ENCODE assay signal across 20 mouse cellular contexts in the genomic region with DNA sequence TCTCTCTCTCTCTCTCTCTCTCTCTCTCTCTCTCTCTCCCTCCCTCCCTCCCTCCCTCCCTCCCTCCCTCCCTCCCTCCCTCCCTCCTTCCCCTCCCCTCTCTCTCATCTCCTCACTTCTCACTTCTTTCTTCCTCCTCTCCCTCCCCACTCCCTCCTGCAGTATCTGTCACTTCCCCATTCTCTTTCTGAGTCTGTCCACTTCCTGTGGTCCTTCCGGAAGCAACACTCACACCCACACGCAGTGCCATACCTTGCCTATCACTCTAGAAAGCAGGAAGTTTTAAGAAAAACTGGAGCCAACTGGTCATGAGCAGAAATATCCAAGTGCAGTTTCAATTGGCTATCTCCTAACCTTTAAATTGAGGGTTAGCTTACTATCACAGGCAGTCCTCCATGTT. TPM values are rescaled to one million over a fixed set of nuclear protein-coding genes. Genes with fewer than 3 reads are reported as not detected.
DNase-seq lines count a peak whose midpoint lies in the region; ATAC-seq and TF ChIP-seq lines count a peak whose summit lies in the region.
"Had no signal": no experiment of that assay in that cellular context is flagged by ENCODE, and none has a peak within 500 bp of the region (broad histone marks: within the 10 kb centered on the region; RNA-seq: fewer than 3 reads in every experiment).

No protein-coding gene starts in this region.

- H3K4me1 ChIP-seq in lung, embryonic 16.5 days (replicated peaks; ENCODE audit: control insufficient read depth, insufficient read depth, low read length), result 0 out of 2 replicates have a peak, but pooled peaks cover 2% of the 10 kb centered on the region
- peaks cover 15% of the 10 kb centered on the region for H3K4me1 ChIP-seq in bone marrow macrophage, adult 2 months (ENCODE audit: control insufficient read depth, insufficient read depth, low read length)
- no peaks in the 10 kb centered on the region for H3K4me1 ChIP-seq in stomach, postnatal 0 days (replicated peaks; ENCODE audit: control insufficient read depth, insufficient read depth)
- H3K4me1 ChIP-seq: neural tube, embryonic 15.5 days had no signal

- H3K4me3 ChIP-seq in lung, embryonic 16.5 days (ENCODE audit: low read length), result no peak overlapping the region
- H3K4me3 ChIP-seq in bone marrow macrophage, adult 2 months (ENCODE audit: insufficient read depth, low read length), result no peak overlapping the region
- H3K4me3 ChIP-seq in stomach, postnatal 0 days (ENCODE audit: low read depth, low read length), result no peak overlapping the region
- H3K4me3 ChIP-seq: neural tube, embryonic 15.5 days had no signal

- no peak for TF ChIP-seq POLR2A in bone marrow macrophage, adult 2 months (IDR thresholded peaks at IDR 0.05; ENCODE audit: borderline replicate concordance, low read depth, low read length)

- TF ChIP-seq EP300 in stomach, postnatal 0 days (optimal IDR thresholded peaks at IDR 0.05), result no peak

- no peak overlapping the region for H3K4me2 ChIP-seq in lung, embryonic 16.5 days (ENCODE audit: low read depth, low read length)
- no peak overlapping the region for H3K4me2 ChIP-seq in stomach, postnatal 0 days (replicated peaks; ENCODE audit: low read depth)
- H3K4me2 ChIP-seq: neural tube, embryonic 15.5 days had no signal

- no peak for DNase-seq in lung, postnatal 10 days
- peak; percentile 28 for DNase-seq in lung, postnatal 25 days (ENCODE audit: low spot score)
- peak; percentile 38 for DNase-seq in stomach, postnatal 0 days (ENCODE audit: low spot score)
- no peak for DNase-seq in retina, postnatal 1 day
- DNase-seq in adrenal gland, postnatal 25 days, result no peak
- DNase-seq in urinary bladder, postnatal 36 days (ENCODE audit: low spot score in 2 of 2), result no peak
- DNase-seq: cerebellum, postnatal 25 days; forebrain, postnatal 0 days; heart, postnatal 14 days; right cerebral cortex, postnatal 25 days had no signal

- H3K9ac ChIP-seq in lung, embryonic 16.5 days (ENCODE audit: low read length), result no peak overlapping the region
- no peak overlapping the region for H3K9ac ChIP-seq in stomach, postnatal 0 days (ENCODE audit: low read length)
- H3K9ac ChIP-seq: forebrain, postnatal 0 days; liver, embryonic 14.5 days; neural tube, embryonic 15.5 days had no signal

- ATAC-seq in lung, embryonic 16.5 days (ENCODE audit: low read depth), result no peak
- ATAC-seq in stomach, postnatal 0 days (ENCODE audit: low FRiP score, low TSS enrichment), result peak; percentile 82
- ATAC-seq: forebrain, postnatal 0 days; inflammation-experienced regulatory T-cells, adult 6 months had no signal

- H3K27me3 ChIP-seq in lung, embryonic 16.5 days (ENCODE audit: control insufficient read depth, insufficient read depth, low read depth, low read length), result no peaks in the 10 kb centered on the region
- no peaks in the 10 kb centered on the region for H3K27me3 ChIP-seq in stomach, postnatal 0 days (ENCODE audit: control insufficient read depth, insufficient read depth, low read length)
- H3K27me3 ChIP-seq: neural tube, embryonic 15.5 days had no signal

- H3K27ac ChIP-seq in lung, embryonic 16.5 days (ENCODE audit: low read length), result peak overlapping the region; percentile 55; the same call in 1 of the 2 replicates
- peak overlapping the region; percentile 80 for H3K27ac ChIP-seq in bone marrow macrophage, adult 2 months (ENCODE audit: insufficient read depth, low read depth, low read length)
- 0 out of 2 replicates have a peak overlapping the region, but pooled peaks have one; percentile 20 for H3K27ac ChIP-seq in stomach, postnatal 0 days (replicated peaks)
- H3K27ac ChIP-seq: liver, embryonic 14.5 days; neural tube, embryonic 15.5 days had no signal

- H3K9me3 ChIP-seq in lung, embryonic 16.5 days (ENCODE audit: control insufficient read depth, low read length), result no peaks in the 10 kb centered on the region
- no peaks in the 10 kb centered on the region for H3K9me3 ChIP-seq in stomach, postnatal 0 days (ENCODE audit: control insufficient read depth, low read length)
- H3K9me3 ChIP-seq: neural tube, embryonic 15.5 days had no signal

- 13% methylated on average over 2 of the region's 2 CpGs for WGBS in lung, embryonic 16.5 days
- WGBS in stomach, postnatal 0 days, result 29% methylated on average over 2 of the region's 2 CpGs

- TF ChIP-seq CTCF in bone marrow macrophage, adult 2 months (IDR thresholded peaks at IDR 0.05; ENCODE audit: low read depth, low read length), result no peak
- no peak for TF ChIP-seq CTCF in stomach, postnatal 0 days (IDR thresholded peaks at IDR 0.05; ENCODE audit: low read depth)

- no peaks in the 10 kb centered on the region for H3K36me3 ChIP-seq in lung, embryonic 16.5 days (ENCODE audit: control insufficient read depth, insufficient read depth, low read length)
- no peaks in the 10 kb centered on the region for H3K36me3 ChIP-seq in stomach, postnatal 0 days (ENCODE audit: control insufficient read depth, insufficient read depth, low read length)
- H3K36me3 ChIP-seq: neural tube, embryonic 15.5 days had no signal

RNA-seq across cellular contexts. Expression of a gene that starts 16.0 kb away (rescaled TPM):
- 89.9 and 95.5 TPM in 2 replicates for polyA plus RNA-seq in lung, embryonic 16.5 days (2015; fragmentation: Nextera tagmentation; extraction: Ambion mirVana)
- polyA plus RNA-seq in bone marrow macrophage, adult 2 months (2012; ENCODE audit: insufficient read depth, insufficient read length, missing spikeins), result 140 and 151 TPM in 2 replicates
- 73.3 and 82.1 TPM in 2 replicates for polyA plus RNA-seq in stomach, postnatal 0 days (2015; fragmentation: Nextera tagmentation; extraction: Ambion mirVana)
- total RNA-seq in adrenal gland, postnatal 25 days (2021), result 108 and 118 TPM in 2 replicates

RNA-seq across cellular contexts. Expression of a gene that starts 23.8 kb away (rescaled TPM):
- not detected in 2 replicates for polyA plus RNA-seq in lung, embryonic 16.5 days (2015; fragmentation: Nextera tagmentation; extraction: Ambion mirVana)
- polyA plus RNA-seq in bone marrow macrophage, adult 2 months (2012; ENCODE audit: insufficient read depth, insufficient read length, missing spikeins), result not detected in 2 replicates
- polyA plus RNA-seq in stomach, postnatal 0 days (2015; fragmentation: Nextera tagmentation; extraction: Ambion mirVana), result not detected in 2 replicates
- not detected in 2 replicates for total RNA-seq in adrenal gland, postnatal 25 days (2021)
- total RNA-seq: ES-E14; forebrain, postnatal 0 days; gastrocnemius, postnatal 4 days; heart, postnatal 14 days; layer of hippocampus, postnatal 10 days; midbrain, postnatal 0 days had no signal
- polyA plus RNA-seq: embryonic facial prominence, embryonic 14.5 days; forebrain, postnatal 0 days; inflammation-experienced regulatory T-cells, adult 6 months; liver, embryonic 14.5 days; midbrain, postnatal 0 days; neural tube, embryonic 15.5 days had no signal

RNA-seq across cellular contexts. Expression of a gene that starts 31.4 kb away (rescaled TPM):
- not detected in 2 replicates for polyA plus RNA-seq in lung, embryonic 16.5 days (2015; fragmentation: Nextera tagmentation; extraction: Ambion mirVana)
- not detected in 2 replicates for polyA plus RNA-seq in bone marrow macrophage, adult 2 months (2012; ENCODE audit: insufficient read depth, insufficient read length, missing spikeins)
- polyA plus RNA-seq in stomach, postnatal 0 days (2015; fragmentation: Nextera tagmentation; extraction: Ambion mirVana), result not detected in 2 replicates
- not detected in 2 replicates for total RNA-seq in adrenal gland, postnatal 25 days (2021)
- total RNA-seq: ES-E14; forebrain, postnatal 0 days; gastrocnemius, postnatal 4 days; heart, postnatal 14 days; layer of hippocampus, postnatal 10 days; midbrain, postnatal 0 days had no signal
- polyA plus RNA-seq: embryonic facial prominence, embryonic 14.5 days; forebrain, postnatal 0 days; inflammation-experienced regulatory T-cells, adult 6 months; liver, embryonic 14.5 days; midbrain, postnatal 0 days; neural tube, embryonic 15.5 days had no signal

RNA-seq across cellular contexts. Expression of a gene that starts 41.0 kb away (rescaled TPM):
- polyA plus RNA-seq in lung, embryonic 16.5 days (2015; fragmentation: Nextera tagmentation; extraction: Ambion mirVana), result not detected in 2 replicates
- polyA plus RNA-seq in bone marrow macrophage, adult 2 months (2012; ENCODE audit: insufficient read depth, insufficient read length, missing spikeins), result not detected in 2 replicates
- not detected in 2 replicates for polyA plus RNA-seq in stomach, postnatal 0 days (2015; fragmentation: Nextera tagmentation; extraction: Ambion mirVana)
- total RNA-seq in adrenal gland, postnatal 25 days (2021), result not detected in 2 replicates
- total RNA-seq: ES-E14; forebrain, postnatal 0 days; gastrocnemius, postnatal 4 days; heart, postnatal 14 days; layer of hippocampus, postnatal 10 days; midbrain, postnatal 0 days had no signal
- polyA plus RNA-seq: embryonic facial prominence, embryonic 14.5 days; forebrain, postnatal 0 days; inflammation-experienced regulatory T-cells, adult 6 months; liver, embryonic 14.5 days; midbrain, postnatal 0 days; neural tube, embryonic 15.5 days had no signal

RNA-seq across cellular contexts. Expression of a gene that starts 56.8 kb away (rescaled TPM):
- polyA plus RNA-seq in lung, embryonic 16.5 days (2015; fragmentation: Nextera tagmentation; extraction: Ambion mirVana), result not detected in 2 replicates
- not detected in 2 replicates for polyA plus RNA-seq in bone marrow macrophage, adult 2 months (2012; ENCODE audit: insufficient read depth, insufficient read length, missing spikeins)
- not detected in 2 replicates for polyA plus RNA-seq in stomach, postnatal 0 days (2015; fragmentation: Nextera tagmentation; extraction: Ambion mirVana)
- total RNA-seq in adrenal gland, postnatal 25 days (2021), result not detected in 2 replicates
- total RNA-seq: ES-E14; forebrain, postnatal 0 days; gastrocnemius, postnatal 4 days; heart, postnatal 14 days; layer of hippocampus, postnatal 10 days; midbrain, postnatal 0 days had no signal
- polyA plus RNA-seq: embryonic facial prominence, embryonic 14.5 days; forebrain, postnatal 0 days; inflammation-experienced regulatory T-cells, adult 6 months; liver, embryonic 14.5 days; midbrain, postnatal 0 days; neural tube, embryonic 15.5 days had no signal

Comparison
In these comparisons a context has a peak if more than half of its experiments do, and no peak if none do; other contexts are left out.
1. DNase-seq: peak in lung, postnatal 25 days (single experiment) and stomach, postnatal 0 days (single experiment); none in lung, postnatal 10 days (single experiment), retina, postnatal 1 day (single experiment), adrenal gland, postnatal 25 days (single experiment) and urinary bladder, postnatal 36 days (0 of 2).
2. H3K27ac ChIP-seq: peak in every context shown above with its lines; median percentile 80 in bone marrow macrophage, adult 2 months; 55 in lung, embryonic 16.5 days; 20 in stomach, postnatal 0 days.